Mouse (Mus musculus): ENCODE results near the gene Rhobtb3.

DNA sequence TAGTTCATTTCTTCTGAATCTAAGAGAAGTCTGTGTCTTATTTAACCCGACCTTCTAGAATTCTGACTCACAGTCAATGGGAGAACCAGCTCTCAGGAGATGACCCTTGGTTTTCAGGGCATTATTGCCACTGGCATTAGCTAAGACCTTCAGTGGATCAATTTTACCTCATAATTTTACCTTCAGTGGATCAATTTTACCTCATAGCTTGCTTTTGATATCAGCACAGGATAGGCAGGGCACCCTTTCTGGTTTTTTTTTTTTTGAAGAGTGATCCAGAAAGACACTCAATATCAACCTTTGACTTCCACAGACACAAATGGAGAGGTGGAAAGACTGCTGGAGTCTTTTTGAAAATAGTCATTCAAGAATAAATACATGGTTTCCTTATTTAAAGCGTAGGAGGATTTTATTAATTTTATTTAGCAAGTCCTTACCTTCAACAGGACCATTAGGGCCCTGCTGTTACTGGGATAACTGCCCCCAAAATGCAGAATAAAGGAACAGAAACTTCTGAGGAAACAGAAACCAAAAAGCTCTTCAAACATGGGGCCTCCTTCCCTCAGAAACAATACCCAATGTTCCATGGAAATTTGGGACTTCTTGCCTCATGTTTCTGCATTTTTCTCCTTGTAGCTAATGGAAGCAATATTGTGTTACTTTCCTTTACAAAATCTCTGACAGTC is 98.7 kb downstream of the Rhobtb3 start:
- TF ChIP-seq CTCF (IDR thresholded peaks at IDR 0.05; ENCODE audit: insufficient read depth, low read depth, low read length), result no peak
- TF ChIP-seq POLR2A (IDR thresholded peaks at IDR 0.05; ENCODE audit: insufficient read depth, low read depth, low read length), result no peak

Measured in olfactory bulb, adult 2 months (tissue).